Mouse (Mus musculus) layer of hippocampus, adult 9-10 months (tissue): ENCODE measurements at regions not wholly inside any gene's neighbourhood (a gene's known extent, or its start where the extent isn't known, plus 50 kb on each side); places are given as distances from the start of the nearest gene placed in this dataset.

Source experiments
- DNase-seq: peaks from one replicate; pipeline ENCODE4 v3.0.0; 2022; ENCODE audit warnings: low spot score

DNA sequence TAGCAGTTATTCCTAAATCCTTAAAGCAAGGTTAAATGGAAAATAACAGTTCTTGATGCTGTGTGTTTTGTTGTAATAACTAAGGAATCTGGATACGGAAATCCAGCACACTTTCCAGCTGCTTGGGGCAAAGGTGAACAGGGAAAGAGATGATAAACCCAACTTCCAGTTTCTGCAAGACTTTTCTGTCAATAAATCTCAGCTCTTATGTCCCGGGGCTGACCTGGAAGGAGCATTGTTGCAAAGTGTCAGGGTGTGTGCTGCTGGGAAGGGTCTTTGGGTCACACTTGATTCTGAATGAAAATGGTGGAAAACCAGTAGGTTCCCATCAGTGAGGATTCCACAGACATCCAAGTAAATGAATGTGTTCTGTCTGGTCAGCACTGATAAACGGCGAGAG is 81.2 kb upstream of the Marcks start:
- DNase-seq = no peak

GRCm38 (mm10) chr10:37219381-37219780 is 80.7 kb upstream of the Marcks start:
- DNase-seq = no peak

DNA sequence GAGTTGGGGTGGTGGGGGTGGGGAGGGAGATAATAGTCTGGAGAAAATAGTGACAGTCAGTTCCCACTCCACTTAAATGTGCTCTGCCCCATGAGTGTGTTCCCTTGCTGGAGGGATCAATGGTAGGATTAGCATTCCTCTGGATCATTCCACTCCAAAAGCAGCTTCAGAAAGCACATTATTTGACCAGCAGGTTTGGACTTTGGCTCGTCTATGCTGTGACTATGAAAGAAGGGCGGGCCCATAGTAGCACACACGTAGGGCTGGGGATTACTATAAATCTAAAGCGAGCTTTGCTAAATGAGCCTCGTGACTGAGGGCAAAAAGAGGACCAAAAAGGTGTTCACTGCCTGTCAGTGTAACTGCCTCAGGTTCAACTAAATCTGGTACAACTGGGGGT is 75.9 kb upstream of the Marcks start:
- DNase-seq = no peak

- no peak for DNase-seq
Measured at GRCm38 (mm10) chr10:37212350-37213035, 73.8 kb upstream of the Marcks start.

GRCm38 (mm10) chr10:37211305-37211704 is 72.6 kb upstream of the Marcks start:
- no peak for DNase-seq

- no peak for DNase-seq
Measured at GRCm38 (mm10) chr10:37210223-37210622, 71.5 kb upstream of the Marcks start.

DNA sequence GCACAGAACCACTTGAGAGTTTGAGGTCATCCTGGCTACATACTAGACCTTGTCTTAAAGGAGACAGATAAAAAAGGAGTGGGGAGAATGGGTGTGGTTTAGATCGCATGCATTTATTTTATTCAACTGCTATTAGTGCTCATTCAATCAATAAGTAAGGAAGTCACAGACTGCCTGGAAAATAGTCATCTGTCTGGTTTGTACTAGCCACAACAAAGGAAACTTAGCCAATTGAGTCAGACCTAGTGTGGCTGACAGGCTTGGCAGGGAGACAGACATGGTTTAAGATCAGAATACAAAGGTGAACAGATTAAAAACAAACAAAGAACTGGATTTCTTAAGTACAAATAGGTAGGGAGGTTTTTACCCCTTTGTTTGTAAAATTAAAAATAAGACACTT is 68.3 kb upstream of the Marcks start:
- DNase-seq = no peak

DNA sequence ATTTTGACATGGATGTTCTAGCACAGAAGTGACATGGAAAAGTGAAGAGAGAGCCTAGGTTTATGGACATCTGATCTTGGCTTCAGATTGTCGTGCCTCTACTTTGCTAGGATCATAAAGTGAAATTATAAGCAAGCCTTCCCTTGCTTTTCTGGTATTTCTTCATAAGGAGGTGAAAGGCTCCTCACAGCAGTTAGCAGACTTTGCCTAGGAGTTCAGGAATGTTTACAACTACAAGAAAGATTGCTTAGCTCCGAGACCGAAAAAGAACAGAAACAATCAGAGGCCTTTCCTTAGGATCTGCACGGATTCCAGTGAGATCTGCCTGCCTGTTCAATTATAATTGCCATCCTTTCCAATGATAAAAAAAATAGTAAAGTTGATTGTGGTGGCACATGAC is 67.8 kb upstream of the Marcks start:
- DNase-seq = no peak

DNA sequence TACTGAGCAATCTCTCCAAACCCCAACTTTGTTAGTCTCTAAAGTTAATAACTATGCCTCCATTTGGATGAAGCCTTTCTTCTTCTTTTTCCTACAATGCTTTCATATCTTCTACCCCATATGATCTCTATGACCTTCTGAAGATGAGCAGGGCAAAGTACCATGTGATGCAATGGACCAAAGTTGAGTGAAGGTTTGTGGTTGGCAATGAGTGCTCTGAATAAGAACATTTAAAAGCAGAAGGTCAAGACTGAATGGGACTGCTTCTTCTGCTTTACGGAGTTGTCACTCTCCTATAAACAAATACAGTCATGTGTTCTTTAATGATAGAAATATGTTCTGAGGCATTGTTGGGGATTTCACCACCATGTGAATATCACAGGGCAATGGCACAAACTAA is 65.0 kb upstream of the Marcks start:
- no peak for DNase-seq

- DNase-seq = no peak
Measured at GRCm38 (mm10) chr10:37194798-37195453, 56.2 kb upstream of the Marcks start.

DNA sequence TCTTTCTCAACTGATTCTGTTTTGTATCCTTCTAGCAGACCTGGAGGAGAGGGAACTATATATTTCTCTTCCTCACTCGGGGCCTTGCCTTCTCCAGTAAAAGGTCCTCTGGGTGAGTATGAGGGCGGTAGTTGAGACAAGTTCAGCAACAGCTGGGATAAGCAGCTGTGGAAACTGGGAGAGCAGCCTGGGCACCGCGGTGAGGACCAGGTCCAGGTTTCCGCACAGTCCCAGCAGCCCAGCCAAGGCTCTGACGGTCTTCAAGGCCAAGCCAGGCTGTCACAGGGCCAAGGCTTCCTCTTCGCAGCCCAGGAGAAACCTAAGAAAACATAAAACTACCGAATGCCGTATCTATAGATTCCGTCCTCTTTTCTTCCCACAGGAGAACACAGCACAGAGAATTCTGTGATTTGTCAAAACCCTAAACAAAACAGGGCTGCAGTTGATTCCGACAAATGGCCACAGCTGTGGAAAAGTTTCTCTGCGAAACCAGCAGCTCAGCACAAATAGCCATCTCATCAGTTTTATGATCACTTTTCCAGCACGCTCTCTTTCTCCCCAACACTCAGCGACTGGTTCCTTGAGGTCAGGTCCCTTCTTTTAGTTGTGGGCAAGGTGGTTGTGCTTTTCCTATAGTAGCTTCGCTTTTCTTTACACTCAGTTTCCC is 55.5 kb upstream of the Marcks start:
- DNase-seq = no peak

DNA sequence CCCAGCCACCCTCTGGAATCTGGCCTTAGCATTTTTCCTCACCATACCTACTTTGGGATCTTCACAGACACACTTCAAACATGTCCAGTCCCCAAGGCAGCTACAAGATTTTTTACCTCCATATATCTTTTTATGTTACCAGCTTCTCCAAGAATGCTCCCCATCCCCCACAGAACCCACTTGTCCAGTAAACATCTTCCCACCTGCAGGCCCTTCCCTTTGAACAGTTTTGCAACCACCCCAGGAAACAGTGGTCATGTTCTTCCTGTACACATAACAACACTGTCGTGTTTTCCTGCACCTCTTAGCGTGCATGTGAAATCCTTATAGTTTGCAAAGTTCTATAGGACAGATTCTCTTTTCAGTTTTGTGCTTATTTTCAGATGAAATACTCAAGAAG is 53.9 kb upstream of the Marcks start:
- no peak for DNase-seq

DNA sequence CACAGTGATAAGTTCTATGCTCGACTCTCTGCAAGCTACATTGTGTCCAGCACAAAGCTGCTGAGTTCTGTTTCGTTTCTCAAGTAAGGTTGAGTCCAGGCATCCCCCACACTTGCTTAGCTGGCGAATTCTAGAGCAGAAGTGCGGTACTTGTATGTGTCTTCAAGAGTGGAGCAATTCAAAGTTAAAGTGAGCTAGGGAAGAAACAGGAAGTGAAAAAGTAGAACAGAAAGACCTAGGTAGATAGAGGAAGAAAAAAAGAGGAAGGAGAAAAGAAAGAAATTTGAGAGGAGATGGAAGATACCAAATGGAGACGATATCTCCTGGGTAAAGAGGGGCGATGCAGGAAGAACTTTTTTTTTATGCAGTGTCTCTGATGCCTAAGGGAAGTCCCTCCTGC is 51.4 kb upstream of the Marcks start:
- DNase-seq = no peak
